Mouse (Mus musculus) heart, postnatal 36 days (tissue): ENCODE data around the gene Clk2. TPM values are rescaled to one million over a fixed set of nuclear protein-coding genes. Genes with fewer than 3 reads are reported as not detected.
"Not testable (repeated sequence)": the region's sequence is repeated elsewhere in the genome, so short reads cannot be mapped to it uniquely, and the experiment has no call there.

Experiments used
- DNase-seq, 2 experiments: peaks; one replicate each; pipeline ENCODE4 v3.0.0; 2021 to 2022
- intact Hi-C: fragments of 180-260 bp; cut with DNase I; formaldehyde crosslinking; loops from one replicate; pipeline ENCODE4 v1.15.1; 2025
- total RNA-seq, 2 experiments: library from RNA; stranded (reverse); gene quantifications; 2 replicates each; pipeline ENCODE4 v1.2.3; 2021

Gene Clk2
- total RNA-seq, 2 experiments from 2014 or later: 15.8 to 19.9 TPM

- intact Hi-C loops: loop anchor here (5.0 kb wide), 1 partner anchor 42 kb away; no protein-coding TSS in a partner anchor
Observed at GRCm38 (mm10) chr3:89159211-89159610, 5.4 kb upstream of the Clk2 start.

GRCm38 (mm10) chr3:89159616-89160344 is 4.8 kb upstream of the Clk2 start, which contains the start of gene Hcn3:
Gene Hcn3 (minus strand): TSS chr3:89160196.
- DNase-seq: peak; percentile 49 to 59
- intact Hi-C loops: loop anchor here (5.0 to 10.0 kb wide), 3 partner anchors 42 to 245 kb away; partner anchors contain the start of gene Msto1

More at GRCm38 (mm10) chr3:89159211-89159610, 5.4 kb upstream of the Clk2 start:
- DNase-seq: peak; percentile 62 to 70

- intact Hi-C loops: loop anchor here (10.0 kb wide), 2 partner anchors 216 to 246 kb away; partner anchors contain the start of gene Msto1
- not testable (repeated sequence) for DNase-seq
Observed at GRCm38 (mm10) chr3:89161207-89161606, 3.4 kb upstream of the Clk2 start.

GRCm38 (mm10) chr3:89161786-89162185 is 2.8 kb upstream of the Clk2 start:
- DNase-seq: no peak
- intact Hi-C loops: loop anchor here (10.0 kb wide), 2 partner anchors 217 to 247 kb away; partner anchors contain the start of gene Msto1

- intact Hi-C loops: loop anchor here (10.0 kb wide), 2 partner anchors 218 to 248 kb away; partner anchors contain the start of gene Msto1
- DNase-seq: no peak
Observed at GRCm38 (mm10) chr3:89163123-89163522, 1.5 kb upstream of the Clk2 start.

GRCm38 (mm10) chr3:89163643-89164245 is 851 bp upstream of the Clk2 start:
- DNase-seq: no peak
- intact Hi-C loops: loop anchor here (2.0 to 10.0 kb wide), 3 partner anchors 73 to 249 kb away; partner anchors contain the start of gene Msto1

- no peak for DNase-seq
- intact Hi-C loops: loop anchor here (2.0 to 10.0 kb wide), 3 partner anchors 75 to 251 kb away; partner anchors contain the start of gene Msto1
Observed at GRCm38 (mm10) chr3:89165268-89165870, 774 bp downstream of the Clk2 start.

- intact Hi-C loops: loop anchor here (10.0 kb wide), 2 partner anchors 222 to 252 kb away; partner anchors contain the start of gene Msto1
- DNase-seq: no peak
Observed at GRCm38 (mm10) chr3:89166945-89167344, 2.4 kb downstream of the Clk2 start.

GRCm38 (mm10) chr3:89174844-89175243 is 10.2 kb downstream of the Clk2 start:
- no peak for DNase-seq
- intact Hi-C loops: no loop called here

- DNase-seq: no peak
- intact Hi-C loops: no loop called here
Observed at GRCm38 (mm10) chr3:89175544-89175943, 10.9 kb downstream of the Clk2 start.

- intact Hi-C loops: no loop called here
- DNase-seq: no peak
Observed at GRCm38 (mm10) chr3:89176421-89176820, 11.8 kb downstream of the Clk2 start.

- peak; percentile 78 to 85 for DNase-seq
Observed at GRCm38 (mm10) chr3:89177242-89178106, 12.9 kb downstream of the Clk2 start, which contains the start of gene Scamp3. Gene Scamp3 (plus strand): TSS chr3:89177473.

GRCm38 (mm10) chr3:89178107-89178385 is 13.5 kb downstream of the Clk2 start:
- intact Hi-C loops: no loop called here
- no peak for DNase-seq

More at GRCm38 (mm10) chr3:89177242-89178106, 12.9 kb downstream of the Clk2 start, which contains the start of gene Scamp3:
- intact Hi-C loops: no loop called here

- intact Hi-C loops: no loop called here
- no peak for DNase-seq
Observed at GRCm38 (mm10) chr3:89179056-89179455, 14.5 kb downstream of the Clk2 start.

GRCm38 (mm10) chr3:89181749-89182500 is 17.3 kb downstream of the Clk2 start:
- intact Hi-C loops: no loop called here
- DNase-seq: no peak

GRCm38 (mm10) chr3:89182531-89183057 is 18.0 kb downstream of the Clk2 start:
- DNase-seq: no peak
- intact Hi-C loops: no loop called here

- peak; percentile 74 to 81 for DNase-seq
- intact Hi-C loops: no loop called here
Observed at GRCm38 (mm10) chr3:89183058-89183958, 18.7 kb downstream of the Clk2 start, which contains the start of gene Fam189b. Gene Fam189b (plus strand): TSS chr3:89183143.

GRCm38 (mm10) chr3:89183959-89184315 is 19.3 kb downstream of the Clk2 start:
- intact Hi-C loops: no loop called here
- DNase-seq: no peak
